Mouse (Mus musculus) hematopoietic stem cell, adult 5-6 weeks (primary cell): Measurements from ENCODE around the gene Slit3. TPM values are rescaled to one million over a fixed set of nuclear protein-coding genes. Genes with fewer than 3 reads are reported as not detected.

ENCODE experiments used
- ATAC-seq, 2 experiments: fragments of 125-278 bp in 1 of 2; replicated peaks in 1 of 2; 2 replicates each; pipeline ENCODE4 v1.8.0; 2016 to 2017; ENCODE audit warnings: inconsistent platforms in 2 of 2, mild to moderate bottlenecking in 2 of 2, moderate number of reproducible peaks in 2 of 2, low read depth in 1 of 2, moderate TSS enrichment in 1 of 2; ENCODE audit not compliant: low FRiP score in 2 of 2, poor library complexity in 2 of 2, severe bottlenecking in 2 of 2, insufficient read depth in 1 of 2, low TSS enrichment in 1 of 2
- total RNA-seq: library from RNA; stranded (forward); fragments of 172-1452, 232-1000 nt; gene quantifications from 2 replicates; pipeline ENCODE4 v1.2.3, GENCODE M21; 2017

The Slit3 gene
- total RNA-seq, 1 experiment from 2014 or later: not detected

DNA sequence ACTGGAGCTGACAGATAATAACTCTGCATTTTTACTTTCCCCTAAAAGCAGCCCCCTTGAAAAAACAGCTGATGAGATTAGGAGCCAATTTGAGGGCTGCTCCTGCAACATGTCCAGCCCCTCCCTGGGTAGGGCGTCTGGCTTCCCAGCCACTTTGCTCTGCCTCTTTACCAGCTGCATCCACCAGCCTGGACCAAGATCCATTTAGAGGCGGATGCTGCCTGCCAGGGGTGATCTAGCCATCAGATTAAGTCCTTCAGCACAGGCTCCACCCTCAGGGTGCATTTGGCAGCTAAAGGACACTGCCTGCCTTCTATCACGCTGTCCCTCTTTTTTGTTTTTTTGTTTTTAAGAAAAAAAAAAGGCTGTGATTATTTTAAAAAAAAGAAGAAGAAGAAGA, 493.5 kb downstream of the Slit3 start:
- ATAC-seq: no peak

DNA sequence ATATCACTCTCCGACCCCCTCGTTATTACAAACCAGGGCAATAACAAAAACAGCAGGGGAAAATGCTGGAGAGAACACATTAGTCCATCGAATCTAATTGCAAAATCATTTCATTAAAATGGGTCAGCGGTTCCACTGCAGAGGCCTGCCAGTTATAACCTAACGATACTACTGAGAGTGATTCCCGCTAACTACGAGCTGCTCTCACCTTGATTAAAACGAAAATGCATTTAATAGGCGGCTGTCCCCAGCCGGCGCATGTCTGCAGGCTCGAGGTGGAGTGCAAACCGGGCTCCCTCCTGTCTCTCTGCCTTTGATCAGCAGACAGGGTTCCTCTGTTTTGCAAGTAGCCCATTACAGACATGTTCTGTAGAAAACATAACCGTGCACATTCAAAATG, 498.4 kb downstream of the Slit3 start:
- ATAC-seq: no peak

DNA sequence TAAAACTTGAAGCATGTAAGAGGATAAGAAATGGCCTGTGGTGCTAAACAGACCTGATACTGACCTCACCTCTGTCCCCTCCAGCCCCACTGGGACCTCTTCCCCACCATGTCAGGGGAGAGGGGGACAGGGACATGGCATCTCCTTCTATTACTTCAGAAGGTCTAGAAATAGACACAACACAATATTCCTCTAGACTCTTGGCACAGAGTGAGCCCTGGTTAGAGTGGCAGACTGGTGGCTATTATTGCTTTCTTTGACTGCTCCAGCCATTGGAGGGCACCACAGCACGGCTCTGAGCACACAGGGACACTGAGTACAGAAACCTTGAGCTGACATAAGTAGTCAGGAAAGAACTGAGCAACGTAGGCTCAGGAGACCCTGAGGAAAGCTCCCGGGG, 501.7 kb downstream of the Slit3 start:
- no peak for ATAC-seq

DNA sequence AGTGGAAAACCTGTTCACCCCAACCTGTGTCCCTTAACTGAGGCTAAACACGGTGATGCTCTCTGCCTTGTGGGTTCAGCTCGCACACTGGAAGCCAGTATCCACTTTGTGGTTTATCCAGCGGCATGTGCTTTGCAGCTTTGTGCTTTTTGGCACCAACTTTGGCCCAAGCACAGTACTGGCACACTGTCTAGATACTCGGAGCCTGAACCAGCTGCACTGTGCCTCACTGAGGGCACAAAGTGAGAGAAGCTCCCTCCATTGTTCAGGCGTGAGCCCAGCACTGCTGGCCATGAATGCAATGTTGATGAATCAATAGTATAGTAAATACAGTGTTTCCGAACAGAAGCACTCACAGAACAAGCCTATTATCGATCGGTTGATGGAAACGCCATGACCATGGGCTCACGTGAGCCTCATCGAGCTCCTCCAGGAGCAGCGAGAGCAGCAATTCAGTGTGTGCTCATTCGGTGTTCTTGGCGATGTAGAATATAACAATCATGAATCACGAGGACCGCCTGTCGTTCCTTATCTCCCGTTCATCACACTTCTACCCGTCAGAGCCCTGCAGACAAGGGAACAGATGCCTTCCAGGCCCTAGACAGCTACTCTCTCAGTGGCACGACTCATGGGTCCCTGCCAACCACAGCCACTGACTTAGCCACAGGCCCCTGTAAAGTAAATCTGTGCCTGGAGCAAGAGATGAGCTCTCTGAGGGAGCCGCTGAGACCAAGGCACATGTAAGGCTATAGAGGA, 503.7 kb downstream of the Slit3 start:
- ATAC-seq: no peak

DNA sequence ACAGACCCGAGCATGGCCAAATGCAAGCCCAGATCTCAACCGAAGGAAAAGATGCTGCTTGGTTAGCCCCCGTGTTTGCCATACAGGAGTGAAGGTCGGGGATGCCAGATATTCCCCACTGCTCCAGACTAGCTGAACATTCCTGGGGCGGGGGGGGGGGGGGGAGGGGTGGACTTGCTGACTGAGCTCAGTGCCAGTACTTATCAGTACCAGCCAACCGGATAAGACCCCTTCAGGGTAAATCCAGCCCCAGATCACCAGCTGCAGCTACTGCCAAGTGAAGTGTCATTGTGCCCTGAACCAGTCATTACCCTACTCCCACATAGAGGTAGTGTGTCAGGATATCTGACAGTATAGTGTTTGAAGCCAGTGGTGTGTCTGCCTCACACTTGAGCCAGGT, 504.6 kb downstream of the Slit3 start:
- no peak for ATAC-seq

DNA sequence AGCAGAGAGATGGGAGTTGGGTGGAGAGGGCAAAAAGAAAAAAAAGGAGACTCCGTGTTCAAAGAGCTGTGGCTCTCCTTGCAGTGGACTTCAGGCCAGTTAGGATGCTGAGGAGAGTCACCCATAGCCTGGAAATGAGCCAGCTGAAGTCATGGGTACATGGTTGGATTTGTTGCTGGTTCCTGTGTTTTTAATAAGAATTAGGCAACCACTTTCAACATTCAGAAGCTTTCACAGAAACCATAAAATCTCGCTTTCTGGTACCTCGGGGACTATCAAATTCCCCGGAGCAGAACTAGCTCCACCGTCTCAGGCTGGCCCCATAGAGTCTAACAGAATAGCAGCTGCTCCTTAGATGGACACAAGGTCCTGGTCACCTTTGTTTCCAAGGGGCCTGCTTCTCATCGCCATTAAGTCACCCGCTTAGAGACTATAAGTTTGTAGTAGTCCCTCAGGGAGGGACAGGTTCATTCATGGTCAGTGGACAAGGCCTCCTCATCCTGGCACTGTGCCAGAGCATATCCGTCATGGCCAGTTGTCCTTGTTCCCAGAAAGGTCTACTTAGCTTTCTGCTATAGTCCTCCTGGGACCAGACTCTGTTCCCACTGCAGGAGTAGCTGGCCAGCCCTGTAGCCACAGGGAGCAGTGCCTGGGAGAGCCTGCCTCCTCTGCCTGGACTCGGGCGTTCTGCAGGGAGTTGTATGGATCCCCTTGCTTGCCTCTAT, 505.3 kb downstream of the Slit3 start:
- no peak for ATAC-seq

DNA sequence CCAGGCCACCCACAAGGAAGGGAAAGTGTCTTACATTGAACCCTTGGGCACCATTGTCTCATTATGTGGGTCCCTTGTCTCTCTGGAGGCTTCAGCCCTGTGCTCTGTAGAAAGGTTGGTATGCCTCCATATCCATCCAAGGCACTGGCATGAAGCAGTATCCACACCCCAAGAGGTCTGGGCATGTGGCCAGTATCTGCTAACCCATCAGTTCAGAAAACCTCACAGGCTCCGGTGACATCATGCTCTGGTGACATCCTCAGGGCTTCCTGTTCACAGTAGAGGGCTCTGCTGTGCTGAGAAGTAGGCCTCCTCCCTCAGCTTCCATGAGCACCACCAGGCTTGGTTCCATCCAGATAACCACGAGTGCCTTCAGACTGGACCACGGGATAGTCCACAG, 506.8 kb downstream of the Slit3 start:
- peak; percentile 49 to 66 for ATAC-seq

DNA sequence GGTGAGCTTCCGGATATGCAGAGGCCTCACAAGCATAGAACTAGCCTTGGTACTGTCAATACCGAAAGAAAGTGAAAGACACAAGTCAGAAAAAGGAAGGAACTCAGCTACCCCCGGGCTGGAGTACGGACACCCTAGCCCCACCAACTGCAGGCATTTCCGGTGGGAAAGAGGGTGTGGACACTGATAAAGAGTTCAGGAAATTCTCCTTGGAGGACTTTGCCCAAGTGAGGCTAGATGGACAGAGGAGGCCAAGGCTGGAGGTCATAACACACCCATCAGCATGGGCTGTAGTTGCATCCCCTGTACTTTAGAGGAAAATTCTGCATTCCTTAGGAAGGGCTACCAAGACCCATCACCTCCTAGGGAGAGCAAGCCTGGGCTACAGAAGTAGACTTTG, 511.2 kb downstream of the Slit3 start:
- ATAC-seq: 0 out of 4 replicates have a peak, but pooled peaks of 1 of the 2 experiments have one; percentile 23

DNA sequence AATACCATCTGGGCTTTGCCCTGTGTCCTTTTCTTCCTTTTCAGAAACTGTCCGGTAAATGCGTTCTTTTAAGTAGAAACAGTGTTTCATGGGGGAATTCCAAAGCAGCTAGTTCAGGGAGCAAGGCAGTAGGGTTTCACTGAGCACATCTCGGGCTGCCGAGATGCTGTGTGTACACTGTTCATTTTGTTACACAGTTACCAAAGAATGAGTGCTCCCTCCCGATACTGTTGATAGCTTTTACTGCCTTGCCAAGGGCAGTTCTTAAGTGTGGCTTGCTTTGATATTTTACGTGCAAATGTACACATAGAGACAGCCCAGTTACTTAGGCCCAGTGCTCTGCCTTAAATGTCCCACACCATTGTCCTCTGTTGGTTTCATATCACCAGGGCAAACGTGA, 516.1 kb downstream of the Slit3 start:
- no peak for ATAC-seq

DNA sequence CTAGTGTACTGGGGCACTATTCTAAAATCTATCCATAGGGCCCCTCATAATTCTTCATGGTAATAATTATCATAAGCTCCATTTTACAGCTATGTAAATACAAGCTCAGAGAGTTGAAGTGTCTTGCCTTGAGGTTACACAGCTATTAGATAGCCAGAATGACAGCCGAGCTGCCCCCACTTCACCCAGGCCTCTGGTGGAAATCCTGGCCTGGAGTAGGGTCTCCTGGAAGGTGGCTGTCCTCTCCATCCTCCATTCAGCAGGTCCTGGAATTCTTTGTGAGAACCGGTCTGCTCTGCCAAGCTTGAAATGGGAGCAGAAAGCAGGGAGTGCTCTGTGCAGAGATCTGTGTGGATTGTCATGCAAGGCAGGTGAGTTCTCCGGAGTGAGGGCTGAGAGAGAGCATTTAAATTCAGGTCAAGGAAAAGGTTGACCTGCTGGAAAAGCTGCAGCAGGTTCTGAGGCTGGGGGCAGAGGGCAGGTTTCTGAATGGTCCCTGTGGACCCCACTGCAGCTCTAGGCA, 517.9 kb downstream of the Slit3 start:
- no peak for ATAC-seq

DNA sequence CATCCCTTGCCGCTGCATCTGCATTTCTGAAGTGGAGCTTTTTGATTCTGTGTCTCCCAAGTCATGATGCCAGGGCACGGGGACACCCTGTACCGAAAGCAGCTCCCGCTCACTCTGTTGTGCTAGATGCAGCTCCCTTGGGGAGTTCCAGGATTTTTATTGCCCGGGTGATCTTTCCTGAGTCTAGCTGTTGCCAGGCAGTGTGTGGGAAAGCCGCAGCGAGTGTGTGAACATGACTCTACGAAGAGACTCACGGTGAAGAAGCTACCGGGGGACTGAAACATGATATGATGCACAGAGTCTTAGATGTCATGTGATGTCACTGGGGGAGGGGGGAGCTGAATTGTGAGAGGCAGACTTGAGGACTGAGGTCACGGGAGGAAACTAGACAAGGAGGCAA, 518.4 kb downstream of the Slit3 start:
- ATAC-seq: no peak

DNA sequence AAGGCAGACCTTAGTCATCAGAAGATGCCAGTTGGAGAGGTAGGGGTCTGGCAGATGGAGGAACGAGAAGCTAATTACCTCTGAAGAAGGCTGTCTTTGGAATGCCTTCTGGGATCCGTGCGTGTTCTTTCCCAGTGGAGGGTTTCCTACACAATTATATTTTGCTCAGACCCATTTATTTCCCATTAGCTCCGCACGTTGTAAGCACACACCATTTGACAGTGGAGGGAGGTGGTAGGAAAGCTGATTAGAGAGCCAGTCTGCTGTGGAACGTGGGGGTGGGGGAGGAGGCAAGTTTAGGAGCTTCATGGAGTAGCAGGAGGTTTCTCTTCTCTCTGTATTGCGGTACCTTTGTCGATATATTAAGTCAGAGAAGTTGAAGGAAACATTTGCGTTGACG, 530.3 kb downstream of the Slit3 start:
- no peak for ATAC-seq

DNA sequence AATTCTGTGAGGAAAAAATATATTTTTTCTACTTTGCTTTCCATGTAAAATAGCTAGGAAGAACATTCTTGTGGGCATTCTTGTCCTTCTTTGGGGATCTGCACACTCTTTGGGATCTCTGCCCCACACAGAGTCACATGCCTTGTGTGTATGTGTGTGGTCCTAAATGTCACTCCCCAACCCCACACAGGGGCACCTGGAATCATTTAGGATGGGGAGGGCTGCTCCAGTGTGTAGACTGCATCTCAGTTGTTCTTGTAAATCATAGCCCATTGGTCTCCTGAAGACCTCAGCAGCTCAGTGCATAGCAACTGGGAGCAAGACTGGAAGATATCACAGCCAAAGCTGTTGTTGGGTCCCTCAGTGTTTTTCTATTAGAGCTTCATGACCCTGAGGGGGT, 534.8 kb downstream of the Slit3 start:
- ATAC-seq: no peak

DNA sequence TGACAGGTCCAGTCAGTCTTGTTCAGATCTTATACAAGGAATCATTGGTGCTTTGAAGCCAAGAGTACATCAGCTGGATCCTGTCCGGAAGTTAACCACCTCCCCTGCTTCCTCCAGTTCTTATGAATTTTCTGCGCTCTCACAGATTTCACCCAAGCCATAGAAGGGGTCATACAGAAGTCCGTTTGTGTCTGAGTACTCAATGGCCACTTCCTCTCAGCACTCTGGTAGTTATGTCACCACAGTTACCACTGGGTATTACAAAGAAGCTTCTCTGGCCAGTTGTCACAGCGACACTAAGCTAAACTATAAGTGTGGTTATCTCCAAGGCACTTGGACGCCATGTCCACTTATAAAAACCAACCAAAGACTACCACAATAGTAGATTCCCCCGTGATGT, 536.6 kb downstream of the Slit3 start:
- ATAC-seq: no peak

DNA sequence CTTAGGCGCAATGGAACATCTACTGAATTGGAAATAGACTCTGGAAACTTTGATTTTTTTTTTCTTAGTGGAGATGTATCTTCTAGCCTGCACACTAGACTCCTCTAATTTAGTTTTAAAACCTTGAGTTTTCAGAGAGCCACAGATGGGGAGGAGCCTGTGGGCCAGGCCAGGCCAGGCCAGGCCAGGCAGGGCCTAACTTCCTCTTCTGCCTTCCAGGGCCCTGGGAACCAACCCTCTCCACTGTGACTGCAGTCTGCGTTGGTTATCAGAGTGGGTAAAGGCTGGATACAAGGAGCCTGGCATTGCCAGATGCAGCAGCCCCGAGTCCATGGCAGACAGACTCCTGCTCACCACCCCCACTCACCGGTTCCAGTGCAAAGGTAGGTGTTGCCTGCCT, 539.9 kb downstream of the Slit3 start:
- ATAC-seq: peak; percentile 93 to 94

DNA sequence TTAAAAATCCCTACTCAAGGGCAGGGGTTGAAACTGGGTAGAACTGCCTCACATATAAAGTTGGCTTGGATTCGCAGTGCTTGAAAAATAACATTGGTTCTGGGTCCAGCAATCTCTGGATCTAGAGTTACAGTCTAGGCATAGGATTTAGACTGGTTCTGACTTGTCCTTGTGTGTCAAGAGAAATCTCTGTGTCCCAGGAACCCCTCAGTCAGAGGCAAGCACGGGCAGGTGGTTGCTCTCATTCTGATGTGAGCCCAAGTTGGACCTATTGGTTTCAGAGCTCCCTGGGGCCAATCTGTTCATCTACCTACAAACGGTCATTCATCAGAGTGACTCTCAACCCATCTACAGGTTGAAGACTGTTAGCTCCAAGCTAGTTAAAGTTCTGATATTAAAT, 541.9 kb downstream of the Slit3 start:
- ATAC-seq: no peak

DNA sequence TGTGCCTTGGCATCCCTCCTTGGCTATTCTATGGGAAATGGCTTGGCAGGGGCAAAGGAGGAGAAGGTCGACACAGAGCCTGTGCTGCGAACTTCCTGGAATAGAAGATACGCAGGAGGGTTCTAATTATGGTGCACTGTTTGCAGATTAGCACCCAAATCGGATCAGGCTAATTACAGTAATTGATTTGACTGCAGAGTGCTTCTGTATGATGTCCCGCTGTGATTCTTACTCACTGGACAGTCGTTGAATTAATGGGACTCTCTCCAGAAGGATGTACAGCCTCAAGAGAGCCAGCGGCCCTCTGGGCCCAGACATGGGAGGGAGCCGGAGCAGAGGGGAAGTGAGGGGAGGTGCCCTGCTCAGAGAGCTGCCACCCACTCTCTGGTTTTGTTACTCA, 542.6 kb downstream of the Slit3 start:
- ATAC-seq: no peak

DNA sequence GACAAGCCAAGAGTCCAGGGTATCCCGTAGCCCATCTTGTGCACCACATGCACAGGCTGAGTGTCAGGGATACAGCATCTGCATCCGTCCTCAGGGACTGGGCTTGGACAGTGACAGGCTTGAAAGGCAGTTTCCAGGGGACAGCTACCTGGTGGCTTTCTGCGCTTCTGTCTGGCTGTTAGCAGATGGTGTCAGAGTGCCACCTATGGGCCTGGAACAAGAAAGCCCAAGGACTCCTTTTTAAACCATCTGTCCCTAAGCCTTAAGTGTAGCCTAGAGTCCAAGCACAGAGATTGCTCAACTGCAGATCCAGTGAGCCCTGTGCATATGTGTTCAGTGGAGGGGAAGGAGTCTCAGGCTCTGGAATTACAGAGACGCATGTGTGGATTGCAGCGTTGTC, 544.0 kb downstream of the Slit3 start:
- 0 out of 4 replicates have a peak, but pooled peaks of 1 of the 2 experiments have one; percentile 17 for ATAC-seq

DNA sequence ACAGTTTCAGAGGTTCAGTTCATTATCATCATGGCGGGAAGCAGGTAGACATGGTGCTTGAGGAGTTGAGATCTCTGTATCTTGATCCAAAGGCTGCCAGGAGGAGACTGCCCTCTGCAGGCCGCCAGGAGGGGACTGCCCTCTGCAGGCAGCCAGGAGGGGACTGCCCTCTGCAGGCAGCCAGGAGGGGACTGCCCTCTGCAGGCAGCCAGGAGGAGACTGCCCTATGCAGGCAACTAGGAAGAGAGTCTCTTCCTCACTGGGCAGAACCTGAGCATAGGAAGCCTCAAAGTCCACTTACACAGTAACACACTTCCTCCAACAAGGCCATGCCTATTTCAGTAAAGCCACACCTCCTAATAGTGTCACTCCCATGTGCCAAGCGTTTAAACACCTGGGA, 546.4 kb downstream of the Slit3 start:
- peak; percentile 82 to 88 for ATAC-seq
